Mouse (Mus musculus) megakaryocyte, embryonic 14.5 days (primary cell): ENCODE data around the gene Islr2. TPM values are rescaled to one million over a fixed set of nuclear protein-coding genes. Genes with fewer than 3 reads are reported as not detected.

Experiments
- H3K27me3 ChIP-seq: replicated peaks from 2 replicates; pipeline ENCODE3; 2012; ENCODE audit warnings: inconsistent platforms
- H3K36me3 ChIP-seq: replicated peaks from 2 replicates; pipeline ENCODE3; 2012; ENCODE audit warnings: low read length, inconsistent platforms, mixed read lengths
- H3K4me1 ChIP-seq: 2 replicates; pipeline ENCODE4 v1.6.1; 2012; ENCODE audit warnings: inconsistent platforms
- H3K4me3 ChIP-seq: replicated peaks from 2 replicates; pipeline ENCODE3; 2012; ENCODE audit warnings: moderate library complexity, mild to moderate bottlenecking, inconsistent platforms
- H3K9me3 ChIP-seq: 2 replicates; pipeline ENCODE4 v1.6.1; 2012; ENCODE audit warnings: inconsistent platforms
- FLI1 ChIP-seq: IDR thresholded peaks from 2 replicates; pipeline ENCODE4 v1.6.1; 2012; ENCODE audit warnings: low read length, inconsistent platforms, mixed read lengths
- GATA1 ChIP-seq: IDR thresholded peaks from 3 replicates; pipeline ENCODE4 v1.6.1; 2012; ENCODE audit warnings: mixed read lengths, low read length, inconsistent platforms, borderline replicate concordance
- polyA plus RNA-seq: library from polyadenylated mRNA; stranded (reverse); fragments of >175 nt; gene quantifications from 2 replicates; pipeline ENCODE4 v1.2.3, GENCODE M21; 2012; ENCODE audit warnings: low replicate concordance; ENCODE audit not compliant: insufficient read depth

Gene Islr2
- polyA plus RNA-seq, 1 experiment, result 0.09 TPM

- H3K4me1 ChIP-seq, result peaks cover 33% of the 10 kb centered on the region
- no peaks in the 10 kb centered on the region for H3K36me3 ChIP-seq
- no peak overlapping the region for H3K4me3 ChIP-seq
- no peaks in the 10 kb centered on the region for H3K9me3 ChIP-seq
- peaks cover 90% of the 10 kb centered on the region for H3K27me3 ChIP-seq
- TF ChIP-seq GATA1, result no peak
- no peak for TF ChIP-seq FLI1
These were observed 48.8 kb downstream of the Islr2 start for GRCm38 (mm10) chr9:58155366-58155765.

- TF ChIP-seq GATA1 (no peak), FLI1 (no peak)
- Histone ChIP-seq H3K27me3 (peaks cover 97% of the 10 kb centered on the region), H3K36me3 (no peaks in the 10 kb centered on the region), H3K4me1 (peaks cover 25% of the 10 kb centered on the region), H3K4me3 (no peak overlapping the region), H3K9me3 (no peaks in the 10 kb centered on the region)
These were observed 51.0 kb downstream of the Islr2 start for GRCm38 (mm10) chr9:58153095-58153494.

GRCm38 (mm10) chr9:58150733-58151361, 53.3 kb downstream of the Islr2 start:
- H3K4me3 ChIP-seq, result no peak overlapping the region
- H3K27me3 ChIP-seq, result peaks cover 93% of the 10 kb centered on the region
- H3K9me3 ChIP-seq, result no peaks in the 10 kb centered on the region
- TF ChIP-seq GATA1 (no peak), FLI1 (no peak)
- H3K4me1 ChIP-seq, result peaks cover 18% of the 10 kb centered on the region
- no peaks in the 10 kb centered on the region for H3K36me3 ChIP-seq

- no peak for TF ChIP-seq GATA1
- TF ChIP-seq FLI1, result no peak
These were observed 55.3 kb downstream of the Islr2 start for GRCm38 (mm10) chr9:58148806-58149205.

More at GRCm38 (mm10) chr9:58148806-58149205, 55.3 kb downstream of the Islr2 start:
- no peaks in the 10 kb centered on the region for H3K9me3 ChIP-seq
- H3K4me3 ChIP-seq, result no peak overlapping the region
- H3K27me3 ChIP-seq, result peaks cover 91% of the 10 kb centered on the region
- peaks cover 18% of the 10 kb centered on the region for H3K4me1 ChIP-seq
- no peaks in the 10 kb centered on the region for H3K36me3 ChIP-seq

Other genes with a start within 250 kb of the Islr2 start
- 1.1 and 7.5 TPM in 2 replicates for gene Cyp11a1, start 197.9 kb downstream of the Islr2 start, polyA plus RNA-seq
- not detected in 2 replicates for gene Stra6, start 140.5 kb downstream of the Islr2 start, polyA plus RNA-seq
- gene Ccdc33, start 85.5 kb downstream of the Islr2 start, polyA plus RNA-seq, result not detected in 2 replicates
- gene Islr, start within 50 bp of the Islr2 start, polyA plus RNA-seq, result 0.07 and 3.2 TPM in 2 replicates
- 28.7 and 29.2 TPM in 2 replicates for gene Pml, start 45.5 kb upstream of the Islr2 start, polyA plus RNA-seq
- 4.3 TPM in 1 of 2 replicates, not detected in the other for gene Stoml1, start 48.8 kb upstream of the Islr2 start, polyA plus RNA-seq
- not detected in 2 replicates for gene Loxl1, start 108.9 kb upstream of the Islr2 start, polyA plus RNA-seq
- gene Tbc1d21, start 166.1 kb upstream of the Islr2 start, polyA plus RNA-seq, result not detected in 2 replicates